ENCODE assay signal across 8 mouse cellular contexts in the genomic region with DNA sequence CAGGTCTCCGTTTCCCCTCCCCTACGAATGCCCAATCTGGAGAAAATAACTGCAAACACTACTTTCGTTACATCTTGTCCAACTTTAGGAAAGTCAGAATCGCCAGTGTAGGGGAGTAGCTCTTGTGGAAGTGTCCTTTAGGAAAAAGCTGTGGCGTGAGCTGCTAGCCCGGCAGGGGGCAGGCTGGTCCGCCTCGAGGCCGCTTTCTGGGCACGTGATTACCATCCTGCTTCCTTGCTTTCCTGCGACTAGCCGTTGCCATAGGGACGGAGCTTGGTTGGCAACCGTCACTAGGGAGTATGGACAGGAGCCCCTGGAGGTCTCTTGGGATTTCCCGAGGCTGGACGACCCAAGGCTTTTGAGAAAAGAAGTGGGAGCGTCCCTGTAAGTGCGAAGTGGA. TPM values are rescaled to one million over a fixed set of nuclear protein-coding genes. Genes with fewer than 3 reads are reported as not detected.
DNase-seq lines count a peak whose midpoint lies in the region; ATAC-seq and TF ChIP-seq lines count a peak whose summit lies in the region.

A gene (plus strand): TSS at position 269 of the 400 bp plus-strand sequence.

- no peak within 1 kb of the TSS for H3K9ac ChIP-seq in heart, embryonic 12.5 days
- no peak within 1 kb of the TSS for H3K9ac ChIP-seq in kidney, embryonic 15.5 days
- H3K9ac ChIP-seq in limb, embryonic 14.5 days (ENCODE audit: low read depth, low read length, severe bottlenecking), result no peak within 1 kb of the TSS
- no peak within 1 kb of the TSS; the same call in 1 of the 2 replicates for H3K9ac ChIP-seq in midbrain, embryonic 15.5 days

- peak; percentile 61 for ATAC-seq in heart, embryonic 12.5 days (ENCODE audit: insufficient number of reproducible peaks, low FRiP score)
- peak; percentile 87 for ATAC-seq in kidney, embryonic 15.5 days (replicated peaks; ENCODE audit: low FRiP score)
- peak; percentile 84 for ATAC-seq in limb, embryonic 14.5 days (ENCODE audit: low FRiP score, low read depth)
- peak; percentile 94 for ATAC-seq in midbrain, embryonic 15.5 days (replicated peaks)

- no peaks in the 10 kb centered on the region for H3K9me3 ChIP-seq in heart, embryonic 12.5 days (replicated peaks)
- H3K9me3 ChIP-seq in kidney, embryonic 15.5 days (replicated peaks), result no peaks in the 10 kb centered on the region
- no peaks in the 10 kb centered on the region for H3K9me3 ChIP-seq in limb, embryonic 14.5 days (ENCODE audit: control insufficient read depth, low read length)
- no peaks in the 10 kb centered on the region for H3K9me3 ChIP-seq in midbrain, embryonic 15.5 days

- peaks cover 17% of the 10 kb centered on the region for H3K36me3 ChIP-seq in heart, embryonic 12.5 days
- H3K36me3 ChIP-seq in kidney, embryonic 15.5 days, result peaks cover 12% of the 10 kb centered on the region
- 0 out of 2 replicates have a peak, but pooled peaks cover 11% of the 10 kb centered on the region for H3K36me3 ChIP-seq in limb, embryonic 14.5 days (ENCODE audit: control insufficient read depth, insufficient read depth, low read length)
- peaks cover 5% of the 10 kb centered on the region for H3K36me3 ChIP-seq in midbrain, embryonic 15.5 days (replicated peaks)

- peak within 1 kb of the TSS; percentile 32 for H3K4me3 ChIP-seq in heart, embryonic 12.5 days
- H3K4me3 ChIP-seq in kidney, embryonic 15.5 days (replicated peaks), result peak within 1 kb of the TSS; percentile 30
- peak within 1 kb of the TSS; percentile 26 for H3K4me3 ChIP-seq in limb, embryonic 14.5 days (replicated peaks; ENCODE audit: low read length)
- H3K4me3 ChIP-seq in midbrain, embryonic 15.5 days, result peak within 1 kb of the TSS; percentile 35

- H3K27ac ChIP-seq in heart, embryonic 12.5 days (ENCODE audit: poor library complexity, severe bottlenecking), result no peak within 1 kb of the TSS
- H3K27ac ChIP-seq in kidney, embryonic 15.5 days, result no peak within 1 kb of the TSS
- no peak within 1 kb of the TSS for H3K27ac ChIP-seq in limb, embryonic 14.5 days (replicated peaks; ENCODE audit: low read depth, low read length)
- H3K27ac ChIP-seq in midbrain, embryonic 15.5 days, result no peak within 1 kb of the TSS

- TF ChIP-seq CTCF in brain, embryonic 14.5 days (IDR thresholded peaks at IDR 0.05; ENCODE audit: borderline replicate concordance, extremely low read depth, insufficient read depth, insufficient read length), result peak; percentile 97

- 2% methylated on average over 18 of the region's 18 CpGs for WGBS in heart, embryonic 12.5 days
- 2% methylated on average over 18 of the region's 18 CpGs for WGBS in kidney, embryonic 15.5 days
- 3% methylated on average over 18 of the region's 18 CpGs for WGBS in limb, embryonic 14.5 days
- 2% methylated on average over 18 of the region's 18 CpGs for WGBS in midbrain, embryonic 15.5 days

- H3K4me1 ChIP-seq in heart, embryonic 12.5 days (replicated peaks), result peaks cover 4% of the 10 kb centered on the region
- H3K4me1 ChIP-seq in kidney, embryonic 15.5 days, result peaks cover 10% of the 10 kb centered on the region
- H3K4me1 ChIP-seq in limb, embryonic 14.5 days (ENCODE audit: control insufficient read depth, insufficient read depth, low read length), result no peaks in the 10 kb centered on the region
- H3K4me1 ChIP-seq in midbrain, embryonic 15.5 days, result peaks cover 9% of the 10 kb centered on the region

- peak; percentile 57 for DNase-seq in 3T3-L1 (ENCODE audit: low read depth, low spot score)
- DNase-seq in brain, embryonic 14.5 days (ENCODE audit: low read depth), result peak; percentile 98
- peak; percentile 75 for DNase-seq in fibroblast of lung, adult 2 months (ENCODE audit: low read depth)
- peak; percentile 85 for DNase-seq in limb, embryonic 14.5 days (ENCODE audit: low spot score)
- DNase-seq in spleen, postnatal 10 days (ENCODE audit: low spot score in 2 of 2), result peak; percentile 28 to 72

- peak within 1 kb of the TSS; percentile 67 for H3K4me2 ChIP-seq in heart, embryonic 12.5 days
- peak within 1 kb of the TSS; percentile 57 for H3K4me2 ChIP-seq in kidney, embryonic 15.5 days
- peak within 1 kb of the TSS; percentile 66 for H3K4me2 ChIP-seq in limb, embryonic 14.5 days (replicated peaks; ENCODE audit: low read depth, low read length, severe bottlenecking)
- peak within 1 kb of the TSS; percentile 69 for H3K4me2 ChIP-seq in midbrain, embryonic 15.5 days

- peaks cover 10% of the 10 kb centered on the region for H3K27me3 ChIP-seq in heart, embryonic 12.5 days (replicated peaks)
- no peaks in the 10 kb centered on the region; the same call in 1 of the 2 replicates for H3K27me3 ChIP-seq in kidney, embryonic 15.5 days
- no peaks in the 10 kb centered on the region for H3K27me3 ChIP-seq in limb, embryonic 14.5 days (ENCODE audit: control insufficient read depth, insufficient read depth, low read length)
- H3K27me3 ChIP-seq in midbrain, embryonic 15.5 days (replicated peaks), result no peaks in the 10 kb centered on the region

- no peak for TF ChIP-seq POLR2A in brain, embryonic 14.5 days (IDR thresholded peaks at IDR 0.05; ENCODE audit: borderline replicate concordance, extremely low read depth, insufficient read depth, insufficient read length, poor library complexity, severe bottlenecking)
- no peak for TF ChIP-seq POLR2A in limb, embryonic 14.5 days (IDR thresholded peaks at IDR 0.05; ENCODE audit: borderline replicate concordance, extremely low read depth, insufficient read depth, insufficient read length)

RNA-seq across cellular contexts. Expression of the gene that starts here (rescaled TPM):
- polyA plus RNA-seq in brain, embryonic 14.5 days (2012; rRNA removed), result 2.1 and 2.7 TPM in 2 replicates
- polyA plus RNA-seq in heart, embryonic 12.5 days (2016; fragmentation: Nextera tagmentation; extraction: Ambion mirVana), result 0.24 and 0.64 TPM in 2 replicates
- polyA plus RNA-seq in kidney, embryonic 15.5 days (2015; fragmentation: Nextera tagmentation; extraction: Ambion mirVana), result 1.5 and 1.7 TPM in 2 replicates
- polyA plus RNA-seq in limb, embryonic 14.5 days (2012; rRNA removed), result 0.86 and 0.87 TPM in 2 replicates
- 0.50 and 0.53 TPM in 2 replicates for polyA plus RNA-seq in limb, embryonic 14.5 days (2014; fragmentation: Nextera tagmentation; extraction: Ambion mirVana)
- polyA plus RNA-seq in midbrain, embryonic 15.5 days (2015; fragmentation: Nextera tagmentation; extraction: Ambion mirVana), result 1.3 and 1.5 TPM in 2 replicates

Comparison
In these comparisons a context has a peak if more than half of its experiments do, and no peak if none do; other contexts are left out.
1. Peak in ATAC-seq, H3K4me3 ChIP-seq and H3K4me2 ChIP-seq in heart, embryonic 12.5 days; RNA of the gene not detected or under 1 TPM.
2. Peak in DNase-seq, ATAC-seq, H3K4me3 ChIP-seq and H3K4me2 ChIP-seq in limb, embryonic 14.5 days; RNA of the gene not detected or under 1 TPM.